Mouse (Mus musculus) neural tube, embryonic 12.5 days (tissue): Measurements from ENCODE around the gene Eid2. TPM values are rescaled to one million over a fixed set of nuclear protein-coding genes. Genes with fewer than 3 reads are reported as not detected.
A peak's percentile ranks its signal among the peaks of the same experiment; 100 is the strongest.
"Not testable (repeated sequence)": the region's sequence is repeated elsewhere in the genome, so short reads cannot be mapped to it uniquely, and the experiment has no call there.

Source experiments
- ATAC-seq: fragments of 200-750 bp; cut with Nextera tagmentation; 2 replicates; pipeline ENCODE4 v1.8.0; 2017; ENCODE audit warnings: low read depth, mild to moderate bottlenecking, moderate TSS enrichment, moderate library complexity; ENCODE audit not compliant: low FRiP score
- H3K27ac ChIP-seq: fragments of 300-500 bp; sonication (generic); 2 replicates; pipeline ENCODE4 v1.5.1; 2016
- H3K27me3 ChIP-seq: fragments of 300-500 bp; sonication (generic); replicated peaks from 2 replicates; pipeline ENCODE4 v1.6.1; 2016; ENCODE audit warnings: mild to moderate bottlenecking
- H3K36me3 ChIP-seq: fragments of 300-500 bp; sonication (generic); 2 replicates; pipeline ENCODE4 v1.6.1; 2016; ENCODE audit warnings: mild to moderate bottlenecking
- H3K4me1 ChIP-seq: fragments of 300-500 bp; sonication (generic); 2 replicates; pipeline ENCODE4 v1.6.1; 2016
- H3K4me2 ChIP-seq: fragments of 300-500 bp; sonication (generic); replicated peaks from 2 replicates; pipeline ENCODE4 v1.6.1; 2016; ENCODE audit warnings: mild to moderate bottlenecking
- H3K4me3 ChIP-seq: fragments of 300-500 bp; sonication (generic); 2 replicates; pipeline ENCODE4 v1.5.1; 2016
- H3K9ac ChIP-seq: fragments of 300-500 bp; sonication (generic); 2 replicates; pipeline ENCODE4 v1.6.1; 2016; ENCODE audit warnings: mild to moderate bottlenecking
- H3K9me3 ChIP-seq: fragments of 300-500 bp; sonication (generic); 2 replicates; pipeline ENCODE4 v1.6.1; 2016; ENCODE audit warnings: mild to moderate bottlenecking
- WGBS: fragments of 180-500 bp; shearing (Covaris S2); methylation state at CpG from one replicate; pipeline ENCODE4 v1.1.7; 2016; 5-methylcytosine and 5-hydroxymethylcytosine counted together
- polyA plus RNA-seq: library from polyadenylated mRNA; unstranded; fragments of >200 nt; fragmentation: Nextera tagmentation; extraction: Ambion mirVana; gene quantifications from 2 replicates; pipeline ENCODE4 v1.2.1, GENCODE M21; 2016

Eid2 gene
- polyA plus RNA-seq = 27.7 and 31.9 TPM in 2 replicates

GRCm38 (mm10) chr7:28267129-28268041, at the start of gene Eid2:
TSS of gene Eid2 (plus strand) at chr7:28267881.
- Histone ChIP-seq H3K4me3 (peak within 1 kb of the TSS; percentile 93), H3K27me3 (no peaks in the 10 kb centered on the region), H3K4me2 (peak within 1 kb of the TSS; percentile 79), H3K9me3 (no peaks in the 10 kb centered on the region), H3K27ac (peak within 1 kb of the TSS; percentile 92), H3K4me1 (peaks cover 7% of the 10 kb centered on the region; the same call in 1 of the 2 replicates), H3K36me3 (peaks cover 19% of the 10 kb centered on the region), H3K9ac (peak within 1 kb of the TSS; percentile 96)
- WGBS = 7% methylated on average over 55 of the region's 57 CpGs
- ATAC-seq = peak; percentile 88

- H3K4me2 ChIP-seq, H3K4me3 ChIP-seq: not testable (repeated sequence)
These were observed 48.5 kb upstream of the Eid2 start for GRCm38 (mm10) chr7:28218951-28219740.

DNA sequence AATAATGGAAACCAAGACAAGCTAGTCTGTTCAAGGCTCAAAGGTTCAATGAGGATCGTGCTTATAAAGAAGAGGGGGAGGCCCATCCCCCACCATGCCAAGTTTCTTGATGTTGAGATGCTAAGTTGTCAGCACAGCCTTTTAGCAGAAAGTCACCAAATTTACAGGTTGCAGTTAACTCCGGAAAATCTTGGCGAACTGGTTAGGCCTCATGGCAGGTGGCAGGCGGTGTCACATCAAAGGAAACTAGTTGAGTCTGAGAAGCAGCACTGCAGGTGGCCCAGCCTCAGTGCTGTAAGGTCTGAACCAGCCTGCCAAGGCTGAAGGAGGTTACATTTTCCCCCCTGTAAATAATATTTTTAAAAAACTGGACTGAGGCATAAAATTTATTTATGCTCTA, 40.8 kb upstream of the Eid2 start:
- H3K4me3 ChIP-seq, H3K36me3 ChIP-seq, ATAC-seq, H3K4me1 ChIP-seq, H3K9me3 ChIP-seq, H3K27me3 ChIP-seq, H3K4me2 ChIP-seq, H3K9ac ChIP-seq, H3K27ac ChIP-seq: not testable (repeated sequence)
- WGBS = 86% methylated on average over 4 of the region's 4 CpGs

More at GRCm38 (mm10) chr7:28218951-28219740, 48.5 kb upstream of the Eid2 start:
- not testable (repeated sequence) for H3K36me3 ChIP-seq, ATAC-seq, H3K4me1 ChIP-seq, H3K27me3 ChIP-seq, H3K27ac ChIP-seq, H3K9ac ChIP-seq, H3K9me3 ChIP-seq
- WGBS = 90% methylated on average over 20 of the region's 20 CpGs

DNA sequence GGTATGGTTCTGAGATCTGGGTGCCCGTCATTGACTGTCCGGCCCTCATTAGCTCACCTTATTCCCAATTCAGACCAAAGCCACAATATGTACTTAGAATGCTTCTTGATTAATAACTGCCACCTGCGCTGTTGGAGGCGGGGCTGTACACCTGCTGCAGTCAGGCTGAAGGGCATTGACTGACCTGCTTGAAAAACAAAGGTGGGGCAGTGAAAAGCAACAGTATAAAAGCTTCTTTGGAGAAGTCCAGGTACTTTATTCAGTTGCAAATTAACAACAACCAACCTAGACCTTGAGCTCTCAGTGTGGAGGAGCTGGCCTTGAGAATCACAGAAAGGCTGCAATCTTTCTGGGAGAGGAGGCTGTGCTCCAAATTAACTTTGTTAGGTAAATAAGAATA, 40.3 kb upstream of the Eid2 start:
- not testable (repeated sequence) for H3K36me3 ChIP-seq, H3K4me2 ChIP-seq, H3K9me3 ChIP-seq, H3K9ac ChIP-seq, H3K4me3 ChIP-seq, H3K27me3 ChIP-seq, H3K27ac ChIP-seq, H3K4me1 ChIP-seq, ATAC-seq
- WGBS = 92% methylated on average over 4 of the region's 4 CpGs

- H3K4me1 ChIP-seq, H3K4me3 ChIP-seq, ATAC-seq, H3K27me3 ChIP-seq, H3K9me3 ChIP-seq, H3K4me2 ChIP-seq, H3K27ac ChIP-seq, H3K36me3 ChIP-seq, H3K9ac ChIP-seq: not testable (repeated sequence)
- WGBS = 76% methylated on average over 2 of the region's 2 CpGs
These were observed 23.7 kb upstream of the Eid2 start for GRCm38 (mm10) chr7:28243943-28244342.

- no peak for ATAC-seq
- WGBS = 92% methylated on average over 3 of the region's 3 CpGs
These were observed 18.7 kb upstream of the Eid2 start for GRCm38 (mm10) chr7:28248957-28249356.

DNA sequence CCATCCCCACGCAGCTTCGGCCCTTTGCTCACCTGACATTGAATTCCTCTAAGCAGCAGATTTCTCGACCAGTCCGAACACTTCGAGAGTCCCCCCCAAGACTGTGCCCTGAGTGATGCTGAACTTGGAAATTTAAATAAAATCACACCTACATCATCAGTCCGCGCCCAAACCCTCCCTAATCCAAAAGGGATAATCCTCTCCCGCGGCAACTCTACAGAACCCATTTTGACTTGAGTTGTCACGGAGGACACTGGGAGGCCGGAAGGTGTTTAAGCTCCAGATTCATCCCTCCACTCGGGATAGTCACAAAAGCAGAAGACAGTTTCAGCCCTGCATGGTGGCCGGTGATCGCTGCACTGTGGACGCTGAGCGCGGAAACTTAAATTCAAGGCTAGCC, 15.7 kb upstream of the Eid2 start:
- Histone ChIP-seq H3K27ac (no peak overlapping the region), H3K4me2 (no peak overlapping the region), H3K9me3 (peaks cover 15% of the 10 kb centered on the region; the same call in 1 of the 2 replicates), H3K27me3 (no peaks in the 10 kb centered on the region), H3K4me1 (no peaks in the 10 kb centered on the region), H3K9ac (no peak overlapping the region), H3K4me3 (no peak overlapping the region), H3K36me3 (no peaks in the 10 kb centered on the region)
- ATAC-seq = no peak
- 88% methylated on average over 17 of the region's 17 CpGs for WGBS

More at GRCm38 (mm10) chr7:28248957-28249356, 18.7 kb upstream of the Eid2 start:
- Histone ChIP-seq H3K4me1 (no peaks in the 10 kb centered on the region), H3K27me3 (no peaks in the 10 kb centered on the region), H3K9ac (no peak overlapping the region), H3K36me3 (no peaks in the 10 kb centered on the region), H3K4me3 (no peak overlapping the region), H3K4me2 (no peak overlapping the region), H3K9me3 (peaks cover 11% of the 10 kb centered on the region; the same call in 1 of the 2 replicates), H3K27ac (no peak overlapping the region)

DNA sequence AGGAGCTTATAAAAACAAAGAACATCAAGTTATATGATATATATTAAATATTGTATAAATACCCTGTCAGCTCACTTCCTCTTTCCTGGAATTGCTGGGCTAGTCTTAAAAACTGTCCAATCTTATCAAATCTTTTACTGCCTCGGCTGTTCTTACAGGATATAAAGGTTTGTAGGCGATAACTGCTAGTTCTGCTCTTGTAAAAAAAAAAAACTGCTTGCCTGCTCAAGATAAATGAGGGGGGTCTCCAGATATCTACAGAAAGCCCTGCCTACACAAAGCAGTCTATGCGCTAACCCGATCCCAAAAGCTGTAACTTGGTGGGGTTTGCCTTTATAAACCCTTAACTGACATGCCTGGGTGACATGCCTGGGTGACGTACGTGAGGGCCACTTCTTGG, 13.1 kb upstream of the Eid2 start:
- H3K9me3 ChIP-seq = peaks cover 5% of the 10 kb centered on the region; the same call in 1 of the 2 replicates
- no peak for ATAC-seq
- 91% methylated on average over 6 of the region's 6 CpGs for WGBS

DNA sequence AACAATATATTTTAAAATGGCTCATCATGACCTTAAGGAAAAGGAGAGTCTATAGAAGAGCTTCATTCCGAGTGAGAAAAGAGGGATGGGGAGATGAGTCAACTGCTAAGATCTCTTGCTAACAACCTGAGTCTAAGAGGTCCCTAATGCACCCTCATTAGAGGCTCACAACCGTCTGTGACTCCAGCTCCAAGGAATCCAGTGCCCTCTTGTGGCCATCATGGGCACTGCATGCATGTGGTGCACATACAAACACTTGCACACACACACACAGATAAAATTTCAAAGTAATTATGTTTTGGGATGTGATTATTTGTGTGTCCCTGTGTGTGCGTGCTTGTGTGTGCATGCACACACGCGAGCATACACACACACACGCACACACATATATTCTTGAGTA, 12.2 kb upstream of the Eid2 start:
- H3K4me1 ChIP-seq = no peaks in the 10 kb centered on the region
- no peak overlapping the region for H3K27ac ChIP-seq
- H3K4me2 ChIP-seq = no peak overlapping the region
- whole genome bisulfite sequencing = 83% methylated on average over 6 of the region's 6 CpGs
- peaks cover 5% of the 10 kb centered on the region; the same call in 1 of the 2 replicates for H3K9me3 ChIP-seq
- no peak for ATAC-seq
- H3K9ac ChIP-seq = no peak overlapping the region
- no peaks in the 10 kb centered on the region for H3K36me3 ChIP-seq
- no peak overlapping the region for H3K4me3 ChIP-seq
- H3K27me3 ChIP-seq = no peaks in the 10 kb centered on the region

More for the DNA sequence above, 13.1 kb upstream of the Eid2 start:
- H3K27me3 ChIP-seq = no peaks in the 10 kb centered on the region
- H3K4me3 ChIP-seq = no peak overlapping the region
- no peak overlapping the region for H3K27ac ChIP-seq
- H3K36me3 ChIP-seq = no peaks in the 10 kb centered on the region
- H3K4me2 ChIP-seq = no peak overlapping the region
- no peak overlapping the region for H3K9ac ChIP-seq
- H3K4me1 ChIP-seq = no peaks in the 10 kb centered on the region

DNA sequence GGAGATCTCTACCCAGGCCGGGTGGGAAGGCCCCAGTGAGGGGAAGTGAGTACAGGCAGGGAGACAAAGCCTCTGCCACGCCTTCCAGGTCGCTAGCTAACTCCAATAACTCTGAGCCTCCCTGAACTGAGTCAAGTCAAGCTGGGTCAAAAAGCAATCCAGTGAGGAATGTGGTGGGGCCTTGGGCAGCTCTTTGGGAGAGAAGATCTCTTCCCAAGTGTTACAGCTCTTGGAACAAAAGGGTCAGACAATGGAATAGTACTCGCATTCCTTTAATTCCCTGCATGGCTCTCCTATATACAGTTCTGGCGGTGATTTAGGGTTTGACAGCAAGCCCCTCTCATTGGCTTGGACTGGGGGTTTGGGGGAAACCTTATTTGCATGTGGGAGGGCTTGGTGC, 4.8 kb upstream of the Eid2 start:
- H3K9me3 ChIP-seq = no peaks in the 10 kb centered on the region
- H3K4me2 ChIP-seq = no peak overlapping the region
- no peak overlapping the region for H3K27ac ChIP-seq
- H3K4me1 ChIP-seq = no peaks in the 10 kb centered on the region
- H3K9ac ChIP-seq = no peak overlapping the region
- H3K27me3 ChIP-seq = no peaks in the 10 kb centered on the region
- no peaks in the 10 kb centered on the region for H3K36me3 ChIP-seq
- H3K4me3 ChIP-seq = no peak overlapping the region
- no peak for ATAC-seq
- 30% methylated on average over 5 of the region's 5 CpGs for whole genome bisulfite sequencing

DNA sequence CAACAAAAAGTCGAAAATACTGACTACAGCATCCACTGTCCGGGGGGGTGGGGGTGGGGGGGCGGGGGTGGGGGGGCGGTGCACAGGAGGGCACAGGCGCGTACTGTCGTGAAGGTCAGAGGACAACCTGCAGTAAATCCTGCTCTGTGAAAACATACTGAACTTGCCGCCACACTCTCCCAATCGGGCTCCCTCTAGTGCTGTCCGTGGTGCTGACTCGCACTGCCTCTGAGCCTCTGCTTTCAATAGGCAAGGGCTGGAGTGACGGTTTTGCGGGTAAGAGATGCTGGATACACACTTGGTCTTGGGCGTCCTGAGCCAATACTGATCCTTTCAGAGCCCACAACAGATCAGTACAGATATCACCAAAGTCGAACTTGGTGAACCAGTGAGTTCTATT, 3.9 kb upstream of the Eid2 start:
- Histone ChIP-seq H3K27me3 (no peaks in the 10 kb centered on the region), H3K27ac (no peak overlapping the region), H3K36me3 (no peaks in the 10 kb centered on the region), H3K9ac (no peak overlapping the region), H3K9me3 (no peaks in the 10 kb centered on the region), H3K4me3 (no peak overlapping the region), H3K4me1 (peaks cover 5% of the 10 kb centered on the region; the same call in 1 of the 2 replicates), H3K4me2 (no peak overlapping the region)
- WGBS = 6% methylated on average over 15 of the region's 15 CpGs
- ATAC-seq = no peak

GRCm38 (mm10) chr7:28265391-28265790, 2.3 kb upstream of the Eid2 start:
- ATAC-seq = no peak
- Histone ChIP-seq H3K4me2 (no peak overlapping the region), H3K9me3 (no peaks in the 10 kb centered on the region), H3K4me3 (no peak overlapping the region), H3K4me1 (peaks cover 7% of the 10 kb centered on the region; the same call in 1 of the 2 replicates), H3K9ac (no peak overlapping the region), H3K27ac (no peak overlapping the region), H3K27me3 (no peaks in the 10 kb centered on the region), H3K36me3 (peaks cover 8% of the 10 kb centered on the region)
- 88% methylated on average over 13 of the region's 13 CpGs for WGBS
